Mouse (Mus musculus) olfactory bulb, adult 2 months (tissue): Measurements from ENCODE around the gene Slc22a15.

Experiments
- CTCF ChIP-seq: fragments of 200-500 bp; IDR thresholded peaks from 2 replicates; pipeline ENCODE4 v1.5.1; 2012; ENCODE audit warnings: low read depth, mild to moderate bottlenecking, low read length, moderate library complexity; ENCODE audit not compliant: insufficient read depth
- POLR2A ChIP-seq: fragments of 200-500 bp; IDR thresholded peaks from 2 replicates; pipeline ENCODE4 v1.6.1; 2012; ENCODE audit warnings: mild to moderate bottlenecking, low read depth, low read length, moderate library complexity; ENCODE audit not compliant: insufficient read depth

GRCm38 (mm10) chr3:101836045-101836444, 88.2 kb downstream of the Slc22a15 start:
- TF ChIP-seq CTCF (no peak), POLR2A (no peak)
